Mouse (Mus musculus): ENCODE results near the gene Fmn2. TPM values are rescaled to one million over a fixed set of nuclear protein-coding genes. Genes with fewer than 3 reads are reported as not detected.
A peak's percentile ranks its signal among the peaks of the same experiment; 100 is the strongest.

Gene Fmn2
- 7.1 and 7.3 TPM in 2 replicates for polyA plus RNA-seq (2015; fragmentation: Nextera tagmentation; extraction: Ambion mirVana)

DNA sequence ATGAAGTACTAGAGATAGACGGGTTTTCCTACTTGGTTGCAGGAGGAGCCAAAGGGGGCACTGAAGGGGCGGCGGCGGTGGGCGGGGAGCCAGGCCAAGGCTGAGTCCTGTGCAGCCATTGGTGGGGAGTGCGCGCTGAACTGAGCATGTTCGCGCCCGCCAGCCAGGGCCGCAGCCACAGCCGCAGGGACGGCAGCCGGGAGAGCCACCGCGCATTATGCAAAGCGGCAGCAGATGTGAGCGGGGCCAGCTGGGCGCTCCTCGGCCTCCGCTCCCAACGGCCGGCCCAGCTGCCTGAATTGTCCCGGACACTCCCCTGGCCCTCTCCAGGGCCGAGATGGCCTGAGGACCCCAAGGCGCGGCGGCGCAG lies at the start of gene Fmn2:
Gene Fmn2 (plus strand): TSS at position 165 of the 370 bp plus-strand sequence.
- H3K9me3 ChIP-seq (replicated peaks) = no peaks in the 10 kb centered on the region
- H3K4me1 ChIP-seq = peaks cover 36% of the 10 kb centered on the region
- peak; percentile 96 for ATAC-seq
- H3K4me3 ChIP-seq = peak within 1 kb of the TSS; percentile 81
- H3K27ac ChIP-seq = peak within 1 kb of the TSS; percentile 87
- 0% methylated on average over 29 of the region's 29 CpGs for WGBS
- peak within 1 kb of the TSS; percentile 92 for H3K9ac ChIP-seq
- H3K36me3 ChIP-seq (ENCODE audit: poor library complexity, severe bottlenecking) = no peaks in the 10 kb centered on the region
- no peaks in the 10 kb centered on the region for H3K27me3 ChIP-seq
- peak within 1 kb of the TSS; percentile 97 for H3K4me2 ChIP-seq

DNA sequence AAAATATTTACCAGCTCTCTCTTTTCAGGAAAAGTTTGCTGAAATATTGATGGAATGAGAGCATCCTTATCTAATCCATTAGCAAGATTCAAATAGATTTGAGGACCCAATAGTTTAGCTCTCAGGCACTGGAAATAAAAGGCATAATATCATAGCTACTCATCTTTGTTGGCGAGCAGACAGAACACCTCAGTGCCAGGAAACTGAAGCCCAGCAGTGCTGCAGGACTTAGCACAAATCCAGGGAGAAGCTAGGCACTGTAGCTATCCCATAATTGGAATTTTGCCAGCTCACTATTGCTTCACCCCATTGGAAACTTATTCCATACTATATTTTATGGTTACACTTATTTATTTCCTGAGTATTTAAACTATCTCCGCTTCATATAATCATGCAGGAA lies 46.5 kb upstream of the Fmn2 start:
- Histone ChIP-seq H3K9ac (no peak overlapping the region), H3K4me2 (no peak overlapping the region), H3K4me1 (no peaks in the 10 kb centered on the region), H3K27ac (no peak overlapping the region), H3K4me3 (no peak overlapping the region), H3K36me3 (ENCODE audit: poor library complexity, severe bottlenecking) (no peaks in the 10 kb centered on the region), H3K27me3 (no peaks in the 10 kb centered on the region), H3K9me3 (replicated peaks) (no peaks in the 10 kb centered on the region)
- ATAC-seq = no peak
- 90% methylated on average over 2 of the region's 2 CpGs for WGBS

DNA sequence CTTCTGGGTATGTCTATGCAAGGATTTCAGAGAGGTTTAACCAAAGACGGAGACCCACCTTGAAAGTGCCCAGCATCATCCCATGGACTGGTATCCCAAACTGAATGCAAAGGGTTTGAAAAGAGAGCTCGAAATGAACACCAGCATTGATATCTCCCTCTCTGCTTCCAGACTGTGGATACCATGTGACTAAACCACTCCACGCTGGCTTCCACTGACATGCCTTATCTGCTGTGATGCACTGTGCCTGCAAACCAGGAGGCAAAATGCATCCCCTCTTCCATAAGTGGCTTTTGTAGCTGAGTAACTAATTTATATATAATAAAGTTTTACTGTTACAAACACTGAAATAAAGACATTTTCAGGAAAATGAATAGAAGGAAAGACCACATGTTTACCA lies 36.2 kb upstream of the Fmn2 start:
- no peak overlapping the region for H3K4me2 ChIP-seq
- no peaks in the 10 kb centered on the region for H3K4me1 ChIP-seq
- no peak overlapping the region for H3K9ac ChIP-seq
- no peaks in the 10 kb centered on the region for H3K36me3 ChIP-seq (ENCODE audit: poor library complexity, severe bottlenecking)
- no peak overlapping the region for H3K27ac ChIP-seq
- no peak overlapping the region for H3K4me3 ChIP-seq
- WGBS = 92% methylated on average over 3 of the region's 3 CpGs
- no peaks in the 10 kb centered on the region for H3K27me3 ChIP-seq
- no peak for ATAC-seq
- no peaks in the 10 kb centered on the region for H3K9me3 ChIP-seq (replicated peaks)

DNA sequence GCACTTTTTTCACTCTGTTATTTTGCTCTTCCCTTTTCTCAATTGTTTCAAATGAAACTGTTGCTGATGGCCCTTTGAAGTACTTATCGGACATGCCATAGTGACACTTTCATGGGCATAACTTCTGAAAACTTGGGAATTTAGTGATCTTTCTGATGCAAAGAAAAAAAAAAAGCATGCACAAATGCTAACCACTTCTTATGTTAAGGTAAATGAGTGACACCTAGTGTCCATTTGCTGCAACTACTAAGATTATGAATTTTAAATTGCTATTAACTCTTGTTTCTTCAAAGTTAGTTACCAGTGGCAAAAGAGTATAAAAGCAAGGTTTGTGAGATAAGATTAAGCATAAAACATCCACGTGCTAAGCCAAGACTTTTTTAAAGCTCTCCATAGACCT lies 35.4 kb upstream of the Fmn2 start:
- H3K27ac ChIP-seq = no peak overlapping the region
- no peaks in the 10 kb centered on the region for H3K36me3 ChIP-seq (ENCODE audit: poor library complexity, severe bottlenecking)
- H3K9ac ChIP-seq = no peak overlapping the region
- WGBS = 37% methylated on average over 2 of the region's 2 CpGs
- no peaks in the 10 kb centered on the region for H3K9me3 ChIP-seq (replicated peaks)
- no peak overlapping the region for H3K4me3 ChIP-seq
- no peak for ATAC-seq
- H3K4me1 ChIP-seq = no peaks in the 10 kb centered on the region
- H3K27me3 ChIP-seq = no peaks in the 10 kb centered on the region
- no peak overlapping the region for H3K4me2 ChIP-seq

DNA sequence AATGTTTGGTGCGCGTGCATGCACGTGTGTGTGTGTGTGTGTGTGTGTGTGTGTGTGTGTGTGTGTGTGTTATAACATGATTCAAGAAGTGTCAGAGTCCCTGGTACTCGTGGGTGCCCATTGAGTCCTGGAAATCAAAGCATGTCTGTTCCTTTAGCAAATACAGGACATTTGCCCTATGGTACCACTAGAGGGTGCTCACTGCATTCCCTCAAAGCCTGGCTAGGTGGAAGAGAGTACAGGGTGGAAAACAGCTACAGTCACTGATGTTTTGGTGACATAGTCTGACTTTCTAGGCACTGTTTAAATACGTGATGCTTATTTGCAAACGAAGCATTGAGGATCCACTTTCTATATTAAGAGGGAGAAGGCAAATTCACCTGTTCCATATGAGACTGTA lies 31.9 kb upstream of the Fmn2 start:
- 4% methylated on average over 6 of the region's 6 CpGs for WGBS
- no peak overlapping the region for H3K9ac ChIP-seq
- no peaks in the 10 kb centered on the region for H3K4me1 ChIP-seq
- H3K4me3 ChIP-seq = no peak overlapping the region
- H3K9me3 ChIP-seq (replicated peaks) = no peaks in the 10 kb centered on the region
- no peak overlapping the region for H3K4me2 ChIP-seq
- H3K27ac ChIP-seq = no peak overlapping the region
- H3K27me3 ChIP-seq = no peaks in the 10 kb centered on the region
- no peaks in the 10 kb centered on the region for H3K36me3 ChIP-seq (ENCODE audit: poor library complexity, severe bottlenecking)
- ATAC-seq = peak; percentile 88

DNA sequence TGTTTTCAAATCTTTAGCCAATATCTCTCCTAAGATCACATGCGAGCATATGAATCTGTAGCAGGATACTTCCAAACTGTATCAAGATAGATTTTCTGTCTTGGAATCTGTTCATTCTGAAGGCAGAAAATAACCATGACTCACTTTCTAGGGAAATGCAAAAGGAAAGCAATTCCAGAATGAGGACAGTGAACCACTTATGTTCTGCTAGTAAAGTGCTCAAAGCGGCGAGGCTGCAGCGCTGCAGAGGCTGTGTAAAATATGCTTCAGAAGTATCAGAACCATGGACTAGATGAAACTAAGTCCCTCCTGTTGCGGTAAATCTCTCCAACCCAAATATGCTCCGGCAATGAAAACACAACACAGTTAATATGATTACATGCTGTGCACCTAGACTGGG lies 19.1 kb upstream of the Fmn2 start:
- Histone ChIP-seq H3K27ac (no peak overlapping the region), H3K9ac (no peak overlapping the region), H3K4me3 (no peak overlapping the region), H3K27me3 (no peaks in the 10 kb centered on the region), H3K36me3 (ENCODE audit: poor library complexity, severe bottlenecking) (no peaks in the 10 kb centered on the region), H3K9me3 (replicated peaks) (no peaks in the 10 kb centered on the region), H3K4me2 (no peak overlapping the region), H3K4me1 (no peaks in the 10 kb centered on the region)
- ATAC-seq = no peak
- 96% methylated on average over 6 of the region's 6 CpGs for WGBS

DNA sequence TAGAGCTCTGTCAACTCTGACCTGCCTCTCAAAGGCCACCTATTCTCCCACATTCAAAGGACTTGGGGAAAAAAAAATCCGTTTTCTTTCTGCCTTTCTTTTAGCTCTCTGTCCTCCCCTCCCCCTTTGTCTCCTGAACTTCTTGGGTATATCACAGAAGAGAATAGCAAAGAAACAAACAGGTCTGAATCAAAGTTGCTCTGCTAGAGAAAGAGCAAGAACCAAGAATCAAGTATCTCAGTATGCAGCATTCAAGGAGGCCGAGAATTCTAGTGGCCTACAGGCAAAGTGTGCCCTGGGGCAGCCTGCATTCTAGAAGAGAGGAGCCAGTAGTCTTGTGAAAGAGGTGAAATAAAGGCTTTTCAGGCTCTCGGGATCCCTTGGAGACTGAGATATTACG lies 1.6 kb upstream of the Fmn2 start:
- Histone ChIP-seq H3K9ac (no peak overlapping the region), H3K36me3 (ENCODE audit: poor library complexity, severe bottlenecking) (no peaks in the 10 kb centered on the region), H3K4me3 (no peak overlapping the region), H3K27me3 (no peaks in the 10 kb centered on the region), H3K4me2 (no peak overlapping the region), H3K27ac (no peak overlapping the region), H3K4me1 (peaks cover 24% of the 10 kb centered on the region), H3K9me3 (replicated peaks) (no peaks in the 10 kb centered on the region)
- 2% methylated on average over 4 of the region's 4 CpGs for WGBS
- ATAC-seq = no peak

DNA sequence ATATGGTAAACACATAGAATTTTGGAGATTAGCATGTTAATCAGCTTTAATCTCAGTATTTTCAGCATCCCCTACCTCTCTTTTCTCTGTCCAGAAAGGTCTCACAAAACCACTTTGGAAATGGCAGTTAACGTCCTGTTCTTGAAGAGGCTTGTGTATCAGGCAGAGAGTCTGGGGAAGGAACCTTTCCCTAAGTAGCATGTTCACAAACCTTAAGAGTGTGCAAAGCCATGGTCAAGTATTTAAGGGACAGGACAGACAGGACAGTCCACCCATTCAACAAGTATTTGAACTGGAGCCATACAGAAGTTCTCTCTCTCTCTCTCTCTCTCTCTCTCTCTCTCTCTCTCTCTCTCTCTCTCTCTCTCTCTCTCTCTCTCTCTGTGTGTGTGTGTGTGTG lies 614 bp upstream of the Fmn2 start:
- Histone ChIP-seq H3K9me3 (replicated peaks) (no peaks in the 10 kb centered on the region), H3K27ac (no peak overlapping the region), H3K4me2 (peak overlapping the region; percentile 97), H3K4me1 (peaks cover 29% of the 10 kb centered on the region), H3K36me3 (ENCODE audit: poor library complexity, severe bottlenecking) (no peaks in the 10 kb centered on the region), H3K9ac (no peak overlapping the region), H3K27me3 (no peaks in the 10 kb centered on the region), H3K4me3 (no peak overlapping the region; the same call in 1 of the 2 replicates)
- 16% methylated on average over 1 of the region's 1 CpGs for WGBS
- no peak for ATAC-seq

DNA sequence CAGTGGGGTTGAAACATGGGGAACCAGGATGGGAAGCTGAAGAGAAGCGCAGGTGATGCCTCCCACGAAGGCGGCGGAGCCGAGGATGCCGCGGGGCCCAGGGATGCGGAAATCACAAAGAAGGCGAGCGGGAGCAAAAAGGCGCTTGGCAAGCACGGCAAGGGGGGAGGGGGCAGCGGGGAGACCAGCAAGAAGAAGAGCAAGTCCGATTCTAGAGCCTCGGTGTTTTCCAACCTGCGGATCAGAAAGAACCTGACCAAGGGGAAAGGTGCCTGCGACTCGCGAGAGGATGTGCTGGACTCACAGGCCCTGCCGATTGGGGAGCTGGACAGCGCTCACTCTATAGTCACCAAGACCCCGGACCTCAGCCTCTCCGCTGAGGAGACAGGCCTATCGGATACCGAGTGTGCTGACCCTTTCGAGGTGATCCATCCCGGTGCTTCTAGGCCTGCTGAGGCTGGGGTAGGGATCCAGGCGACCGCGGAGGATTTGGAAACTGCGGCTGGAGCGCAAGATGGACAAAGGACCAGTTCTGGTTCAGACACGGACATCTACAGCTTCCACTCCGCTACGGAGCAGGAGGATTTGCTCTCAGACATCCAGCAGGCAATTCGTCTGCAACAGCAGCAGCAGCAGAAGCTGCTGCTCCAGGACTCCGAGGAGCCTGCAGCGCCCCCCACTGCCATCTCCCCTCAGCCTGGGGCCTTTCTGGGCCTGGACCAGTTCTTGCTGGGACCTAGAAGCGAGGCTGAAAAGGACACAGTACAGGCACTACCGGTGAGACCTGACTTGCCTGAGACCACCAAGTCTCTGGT lies 613 bp downstream of the Fmn2 start:
- Histone ChIP-seq H3K4me3 (peak overlapping the region; percentile 81), H3K36me3 (ENCODE audit: poor library complexity, severe bottlenecking) (no peaks in the 10 kb centered on the region), H3K9ac (peak overlapping the region; percentile 92), H3K4me2 (peak overlapping the region; percentile 97), H3K4me1 (peaks cover 41% of the 10 kb centered on the region), H3K27ac (peak overlapping the region; percentile 87), H3K9me3 (replicated peaks) (no peaks in the 10 kb centered on the region), H3K27me3 (no peaks in the 10 kb centered on the region)
- under 1% methylated on average over 40 of the region's 40 CpGs for WGBS
- ATAC-seq = peak; percentile 44

DNA sequence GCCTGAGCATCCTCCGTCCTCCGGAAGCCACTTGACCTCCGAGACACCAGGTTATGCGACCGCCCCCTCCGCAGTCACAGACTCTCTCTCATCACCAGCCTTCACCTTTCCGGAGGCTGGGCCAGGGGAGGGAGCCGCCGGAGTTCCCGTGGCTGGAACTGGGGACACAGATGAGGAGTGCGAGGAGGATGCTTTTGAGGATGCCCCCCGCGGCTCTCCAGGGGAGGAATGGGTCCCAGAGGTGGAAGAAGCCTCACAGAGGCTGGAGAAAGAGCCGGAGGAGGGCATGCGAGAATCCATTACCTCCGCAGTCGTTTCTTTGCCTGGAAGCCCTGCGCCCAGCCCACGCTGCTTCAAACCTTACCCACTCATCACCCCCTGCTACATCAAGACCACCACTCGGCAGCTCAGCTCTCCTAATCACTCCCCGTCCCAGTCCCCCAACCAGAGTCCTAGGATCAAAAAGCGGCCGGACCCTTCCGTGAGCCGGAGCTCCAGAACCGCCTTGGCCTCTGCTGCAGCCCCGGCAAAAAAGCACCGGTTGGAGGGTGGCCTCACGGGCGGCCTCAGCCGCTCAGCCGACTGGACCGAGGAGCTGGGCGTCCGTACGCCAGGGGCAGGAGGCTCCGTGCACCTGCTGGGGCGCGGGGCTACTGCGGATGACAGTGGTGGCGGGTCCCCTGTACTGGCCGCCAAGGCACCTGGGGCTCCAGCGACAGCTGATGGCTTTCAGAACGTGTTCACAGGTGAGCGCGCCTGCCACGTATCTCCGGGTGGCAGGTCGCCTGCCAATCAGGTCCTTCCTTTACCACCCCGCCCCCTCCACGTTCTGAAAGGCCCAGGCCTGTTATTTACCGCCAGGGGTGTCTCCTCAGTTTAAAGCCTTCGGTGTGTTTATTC lies 1.5 kb downstream of the Fmn2 start:
- H3K36me3 ChIP-seq (ENCODE audit: poor library complexity, severe bottlenecking) = no peaks in the 10 kb centered on the region
- peak overlapping the region; percentile 97 for H3K4me2 ChIP-seq
- H3K27me3 ChIP-seq = no peaks in the 10 kb centered on the region
- no peaks in the 10 kb centered on the region for H3K9me3 ChIP-seq (replicated peaks)
- H3K9ac ChIP-seq = peak overlapping the region; percentile 92
- H3K27ac ChIP-seq = peak overlapping the region; percentile 87
- H3K4me3 ChIP-seq = peak overlapping the region; percentile 81
- under 1% methylated on average over 53 of the region's 53 CpGs for WGBS
- peaks cover 48% of the 10 kb centered on the region for H3K4me1 ChIP-seq
- peak; percentile 56 for ATAC-seq

DNA sequence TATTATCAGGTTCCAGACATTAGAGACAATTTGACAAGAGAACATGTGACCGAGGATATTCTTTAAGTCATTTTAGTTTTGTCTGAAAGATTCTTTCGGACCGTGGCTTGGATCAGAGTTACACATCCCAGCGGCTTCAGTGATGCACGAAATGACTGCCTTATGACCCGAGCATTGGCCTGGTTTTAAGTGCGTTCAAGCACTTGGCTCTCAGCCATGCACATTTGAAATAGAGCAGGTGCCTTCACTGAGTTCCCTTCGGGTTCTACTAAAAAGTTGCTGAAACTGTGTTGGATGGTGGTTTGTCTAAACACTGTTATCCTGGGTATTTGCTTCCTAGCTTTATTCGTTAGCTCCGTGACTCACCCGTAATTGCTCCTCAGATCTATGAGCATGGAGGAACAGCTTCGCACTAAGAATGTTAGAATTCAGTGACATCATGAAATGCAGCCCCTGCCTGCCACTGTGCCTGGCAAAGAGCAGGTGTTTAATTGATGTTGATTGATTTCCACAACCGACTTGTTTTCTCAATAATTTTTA lies 7.0 kb downstream of the Fmn2 start:
- no peak overlapping the region for H3K4me3 ChIP-seq
- ATAC-seq = no peak
- H3K36me3 ChIP-seq (ENCODE audit: poor library complexity, severe bottlenecking) = 0 out of 2 replicates have a peak, but pooled peaks cover 4% of the 10 kb centered on the region
- WGBS = 66% methylated on average over 13 of the region's 13 CpGs
- H3K27ac ChIP-seq = no peak overlapping the region
- no peaks in the 10 kb centered on the region for H3K9me3 ChIP-seq (replicated peaks)
- H3K27me3 ChIP-seq = no peaks in the 10 kb centered on the region
- peaks cover 39% of the 10 kb centered on the region for H3K4me1 ChIP-seq
- no peak overlapping the region for H3K9ac ChIP-seq
- H3K4me2 ChIP-seq = no peak overlapping the region

DNA sequence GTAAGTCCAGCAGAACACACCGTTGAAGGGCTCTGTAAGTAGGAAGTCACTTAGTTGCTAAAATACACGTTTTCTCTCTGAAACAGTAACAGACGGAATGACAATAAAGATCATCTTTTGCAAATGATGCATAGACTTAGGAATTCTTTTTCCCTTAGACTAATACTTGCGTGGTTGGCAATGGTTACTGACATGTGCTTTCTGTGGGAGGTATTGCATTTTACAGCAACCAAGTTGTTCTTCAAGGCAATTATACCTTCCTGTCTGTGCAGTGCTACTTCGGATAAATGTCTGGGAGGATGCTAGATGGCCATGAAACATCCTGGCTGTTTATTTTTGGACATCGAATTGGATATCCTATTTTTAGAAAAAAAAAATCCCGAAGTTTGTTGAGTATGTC lies 11.8 kb downstream of the Fmn2 start:
- Histone ChIP-seq H3K4me3 (no peak overlapping the region), H3K36me3 (ENCODE audit: poor library complexity, severe bottlenecking) (0 out of 2 replicates have a peak, but pooled peaks cover 4% of the 10 kb centered on the region), H3K9ac (no peak overlapping the region), H3K4me1 (no peaks in the 10 kb centered on the region), H3K27me3 (no peaks in the 10 kb centered on the region), H3K4me2 (no peak overlapping the region), H3K9me3 (replicated peaks) (no peaks in the 10 kb centered on the region), H3K27ac (no peak overlapping the region)
- no peak for ATAC-seq
- 91% methylated on average over 7 of the region's 7 CpGs for WGBS
